Mouse (Mus musculus): ENCODE measurements at regions not wholly inside any gene's neighbourhood (a gene's known extent, or its start where the extent isn't known, plus 50 kb on each side); places are given as distances from the start of the nearest gene placed in this dataset.

GRCm38 (mm10) chr13:52059756-52060417 is 213.4 kb downstream of the Gadd45g start:
- WGBS, result 82% methylated on average over 22 of the region's 22 CpGs
- H3K36me3 ChIP-seq, result no peaks in the 10 kb centered on the region
- H3K27me3 ChIP-seq, result no peaks in the 10 kb centered on the region
- H3K27ac ChIP-seq, result no peak overlapping the region
- no peak overlapping the region for H3K4me3 ChIP-seq
- no peaks in the 10 kb centered on the region for H3K4me1 ChIP-seq (replicated peaks)
- H3K9me3 ChIP-seq (replicated peaks), result no peaks in the 10 kb centered on the region
- H3K9ac ChIP-seq, result no peak overlapping the region
- no peak overlapping the region for H3K4me2 ChIP-seq
- ATAC-seq (replicated peaks; ENCODE audit: insufficient number of reproducible peaks, insufficient read depth, low FRiP score, low read depth), result no peak

- Histone ChIP-seq H3K4me2 (no peak overlapping the region), H3K27me3 (no peaks in the 10 kb centered on the region), H3K9ac (no peak overlapping the region), H3K27ac (no peak overlapping the region), H3K9me3 (replicated peaks) (no peaks in the 10 kb centered on the region), H3K4me3 (no peak overlapping the region), H3K36me3 (no peaks in the 10 kb centered on the region), H3K4me1 (replicated peaks) (no peaks in the 10 kb centered on the region)
- 59% methylated on average over 10 of the region's 10 CpGs for WGBS
- no peak for ATAC-seq (replicated peaks; ENCODE audit: insufficient number of reproducible peaks, insufficient read depth, low FRiP score, low read depth)
Measured at GRCm38 (mm10) chr13:52060418-52060870, 214.0 kb downstream of the Gadd45g start.

- H3K4me2 ChIP-seq, result no peak overlapping the region
- no peaks in the 10 kb centered on the region for H3K27me3 ChIP-seq
- ATAC-seq (replicated peaks; ENCODE audit: insufficient number of reproducible peaks, insufficient read depth, low FRiP score, low read depth), result no peak
- no peak overlapping the region for H3K4me3 ChIP-seq
- H3K9ac ChIP-seq, result no peak overlapping the region
- no peak overlapping the region for H3K27ac ChIP-seq
- H3K36me3 ChIP-seq, result no peaks in the 10 kb centered on the region
- peaks cover 2% of the 10 kb centered on the region for H3K4me1 ChIP-seq (replicated peaks)
- H3K9me3 ChIP-seq (replicated peaks), result no peaks in the 10 kb centered on the region
Measured at GRCm38 (mm10) chr13:52061454-52061853, 215.0 kb downstream of the Gadd45g start.

- Histone ChIP-seq H3K4me1 (replicated peaks) (peaks cover 6% of the 10 kb centered on the region), H3K9ac (no peak overlapping the region), H3K27me3 (no peaks in the 10 kb centered on the region), H3K9me3 (replicated peaks) (no peaks in the 10 kb centered on the region), H3K27ac (no peak overlapping the region), H3K4me3 (no peak overlapping the region), H3K4me2 (no peak overlapping the region), H3K36me3 (no peaks in the 10 kb centered on the region)
- WGBS, result 82% methylated on average over 4 of the region's 4 CpGs
- no peak for ATAC-seq (replicated peaks; ENCODE audit: insufficient number of reproducible peaks, insufficient read depth, low FRiP score, low read depth)
Measured at GRCm38 (mm10) chr13:52061881-52062280, 215.4 kb downstream of the Gadd45g start.

- Histone ChIP-seq H3K9me3 (replicated peaks) (no peaks in the 10 kb centered on the region), H3K36me3 (no peaks in the 10 kb centered on the region), H3K4me1 (replicated peaks) (peaks cover 13% of the 10 kb centered on the region), H3K9ac (no peak overlapping the region), H3K27me3 (no peaks in the 10 kb centered on the region), H3K4me3 (no peak overlapping the region), H3K4me2 (no peak overlapping the region), H3K27ac (no peak overlapping the region)
- WGBS, result 87% methylated on average over 1 of the region's 1 CpGs
- no peak for ATAC-seq (replicated peaks; ENCODE audit: insufficient number of reproducible peaks, insufficient read depth, low FRiP score, low read depth)
Measured at GRCm38 (mm10) chr13:52062576-52062975, 216.1 kb downstream of the Gadd45g start.

- Histone ChIP-seq H3K4me1 (replicated peaks) (peaks cover 27% of the 10 kb centered on the region), H3K27me3 (no peaks in the 10 kb centered on the region), H3K4me2 (no peak overlapping the region), H3K27ac (no peak overlapping the region), H3K9me3 (replicated peaks) (no peaks in the 10 kb centered on the region), H3K4me3 (no peak overlapping the region), H3K36me3 (no peaks in the 10 kb centered on the region), H3K9ac (no peak overlapping the region)
- WGBS, result 77% methylated on average over 5 of the region's 5 CpGs
- ATAC-seq (replicated peaks; ENCODE audit: insufficient number of reproducible peaks, insufficient read depth, low FRiP score, low read depth), result no peak
Measured at GRCm38 (mm10) chr13:52065274-52065673, 218.8 kb downstream of the Gadd45g start.

- Histone ChIP-seq H3K4me1 (replicated peaks) (peaks cover 27% of the 10 kb centered on the region), H3K4me3 (no peak overlapping the region), H3K4me2 (no peak overlapping the region), H3K27me3 (no peaks in the 10 kb centered on the region), H3K9ac (no peak overlapping the region), H3K36me3 (no peaks in the 10 kb centered on the region), H3K27ac (no peak overlapping the region), H3K9me3 (replicated peaks) (no peaks in the 10 kb centered on the region)
- no peak for ATAC-seq (replicated peaks; ENCODE audit: insufficient number of reproducible peaks, insufficient read depth, low FRiP score, low read depth)
- WGBS, result 83% methylated on average over 6 of the region's 6 CpGs
Measured at GRCm38 (mm10) chr13:52065720-52066119, 219.2 kb downstream of the Gadd45g start.

- peak overlapping the region; percentile 38 for H3K27ac ChIP-seq
- no peak overlapping the region for H3K4me3 ChIP-seq
- no peaks in the 10 kb centered on the region for H3K27me3 ChIP-seq
- no peak overlapping the region for H3K4me2 ChIP-seq
- H3K9me3 ChIP-seq (replicated peaks), result no peaks in the 10 kb centered on the region
- H3K36me3 ChIP-seq, result no peaks in the 10 kb centered on the region
- no peak overlapping the region for H3K9ac ChIP-seq
- peak; percentile 34; the same call in 1 of the 2 replicates for ATAC-seq (replicated peaks; ENCODE audit: insufficient number of reproducible peaks, insufficient read depth, low FRiP score, low read depth)
- 30% methylated on average over 4 of the region's 4 CpGs for WGBS
- peaks cover 27% of the 10 kb centered on the region for H3K4me1 ChIP-seq (replicated peaks)
Measured at GRCm38 (mm10) chr13:52067048-52067447, 220.6 kb downstream of the Gadd45g start.

GRCm38 (mm10) chr13:52068886-52069439 is 222.5 kb downstream of the Gadd45g start:
- H3K4me3 ChIP-seq, result no peak overlapping the region
- H3K9ac ChIP-seq, result no peak overlapping the region
- peaks cover 27% of the 10 kb centered on the region for H3K4me1 ChIP-seq (replicated peaks)
- H3K27ac ChIP-seq, result no peak overlapping the region
- H3K36me3 ChIP-seq, result no peaks in the 10 kb centered on the region
- H3K4me2 ChIP-seq, result no peak overlapping the region
- ATAC-seq (replicated peaks; ENCODE audit: insufficient number of reproducible peaks, insufficient read depth, low FRiP score, low read depth), result no peak
- no peaks in the 10 kb centered on the region for H3K27me3 ChIP-seq
- H3K9me3 ChIP-seq (replicated peaks), result no peaks in the 10 kb centered on the region
- WGBS, result 72% methylated on average over 6 of the region's 6 CpGs

- WGBS, result 68% methylated on average over 3 of the region's 3 CpGs
- Histone ChIP-seq H3K4me3 (no peak overlapping the region), H3K4me2 (no peak overlapping the region), H3K36me3 (no peaks in the 10 kb centered on the region), H3K27me3 (no peaks in the 10 kb centered on the region), H3K9ac (no peak overlapping the region), H3K4me1 (replicated peaks) (peaks cover 27% of the 10 kb centered on the region), H3K27ac (no peak overlapping the region), H3K9me3 (replicated peaks) (no peaks in the 10 kb centered on the region)
- no peak for ATAC-seq (replicated peaks; ENCODE audit: insufficient number of reproducible peaks, insufficient read depth, low FRiP score, low read depth)
Measured at GRCm38 (mm10) chr13:52069714-52070113, 223.2 kb downstream of the Gadd45g start.

GRCm38 (mm10) chr13:52070731-52071663 is 224.5 kb downstream of the Gadd45g start:
- H3K4me1 ChIP-seq (replicated peaks), result peaks cover 27% of the 10 kb centered on the region
- H3K4me3 ChIP-seq, result no peak overlapping the region
- no peak overlapping the region for H3K4me2 ChIP-seq
- H3K9ac ChIP-seq, result no peak overlapping the region
- no peaks in the 10 kb centered on the region for H3K9me3 ChIP-seq (replicated peaks)
- no peaks in the 10 kb centered on the region for H3K36me3 ChIP-seq
- H3K27ac ChIP-seq, result no peak overlapping the region
- no peak for ATAC-seq (replicated peaks; ENCODE audit: insufficient number of reproducible peaks, insufficient read depth, low FRiP score, low read depth)
- 79% methylated on average over 19 of the region's 19 CpGs for WGBS
- H3K27me3 ChIP-seq, result no peaks in the 10 kb centered on the region
